Mouse (Mus musculus) right cerebral cortex, postnatal 25 days (tissue): ENCODE data around the gene Fgf12.
A peak's percentile ranks its signal among the peaks of the same experiment; 100 is the strongest.

Experiments used
- DNase-seq: peaks from one replicate; pipeline ENCODE4 v3.0.0; 2022

Gene Fgf12

DNA sequence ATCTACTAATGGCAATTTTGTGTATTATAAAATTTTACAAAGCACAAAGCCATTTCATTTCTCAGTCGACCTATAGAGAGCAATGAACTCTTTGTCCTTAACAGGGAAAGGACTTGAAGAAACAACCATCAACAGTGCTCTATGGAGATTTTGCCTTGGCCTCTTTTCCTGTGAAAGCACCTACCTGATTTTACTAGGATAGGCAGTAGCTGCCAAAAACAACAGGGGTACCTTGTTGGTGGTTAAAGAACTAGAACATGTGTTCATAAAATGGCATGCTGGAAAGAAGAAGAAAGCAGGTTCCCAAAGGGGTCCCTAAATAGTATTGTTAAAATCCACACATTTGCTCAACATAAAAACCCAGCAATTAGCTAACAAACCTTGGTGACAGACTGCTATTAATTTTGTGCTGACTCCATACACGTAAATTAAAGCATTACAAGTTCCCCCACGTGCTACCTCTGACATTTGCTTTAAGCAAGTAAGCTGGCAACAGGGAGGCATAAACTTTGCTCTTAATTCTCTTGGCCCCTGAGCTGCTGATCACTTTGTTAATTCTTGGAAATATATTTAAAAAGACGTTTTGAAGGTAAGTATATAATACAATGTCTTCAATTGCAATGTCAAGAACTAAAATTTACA, 463.1 kb downstream of the Fgf12 start:
- DNase-seq = no peak

DNA sequence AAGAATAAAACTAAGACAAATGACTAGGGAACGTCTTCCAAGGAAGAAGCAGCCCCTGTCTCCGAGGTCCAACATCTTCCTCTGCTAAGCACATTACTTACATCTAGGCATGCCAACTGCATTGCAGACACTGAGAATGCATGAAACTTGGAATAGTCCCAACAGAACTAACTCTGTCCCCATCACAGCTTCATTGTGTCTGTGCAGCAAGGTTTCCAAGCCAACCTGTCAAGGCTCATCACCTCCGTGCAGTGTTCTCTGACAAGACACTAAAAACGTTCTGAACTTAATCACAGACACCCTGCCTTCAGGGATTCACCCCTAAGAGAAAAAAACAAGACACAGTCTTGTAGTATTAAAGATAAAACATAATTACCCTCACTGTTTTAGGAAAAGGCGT, 495.0 kb downstream of the Fgf12 start:
- DNase-seq = no peak

DNA sequence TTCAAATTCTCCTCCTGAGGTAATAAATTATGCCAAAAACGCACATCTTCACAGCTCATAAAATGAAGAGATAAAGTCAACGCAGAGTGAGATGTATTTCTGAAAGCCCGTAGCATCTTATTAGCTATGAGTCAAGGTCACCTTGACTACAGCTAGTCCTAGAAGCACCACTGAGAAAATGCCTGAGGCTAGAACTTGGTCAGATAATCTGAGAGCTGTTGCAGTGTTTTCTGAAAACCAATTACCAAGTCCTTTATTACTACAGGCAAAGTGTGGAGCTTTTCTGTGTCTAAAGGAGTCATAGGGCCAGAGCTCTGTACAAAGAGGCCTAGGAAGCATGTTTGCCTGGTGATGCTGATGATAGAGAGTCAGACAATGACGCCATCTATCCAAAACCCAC, 498.6 kb downstream of the Fgf12 start:
- DNase-seq = no peak

DNA sequence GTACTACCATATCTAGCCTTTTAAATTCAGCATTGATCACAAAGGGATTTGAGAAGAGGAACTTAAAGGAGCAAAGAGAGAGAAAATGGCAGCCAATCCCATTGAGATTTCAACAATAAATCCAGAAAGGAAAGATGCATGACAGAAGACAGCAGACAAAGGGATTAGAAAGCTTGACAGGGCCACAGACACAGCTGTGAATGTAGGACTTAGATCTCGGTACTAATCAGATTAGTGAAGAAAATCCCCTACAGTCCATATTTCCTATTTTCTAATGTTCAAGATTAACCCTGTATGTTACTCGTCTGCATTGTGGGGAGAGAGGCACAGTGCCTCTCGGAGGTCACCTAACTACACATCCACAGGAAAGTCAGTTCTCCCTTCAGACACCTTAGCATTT, 500.9 kb downstream of the Fgf12 start:
- DNase-seq = no peak

DNA sequence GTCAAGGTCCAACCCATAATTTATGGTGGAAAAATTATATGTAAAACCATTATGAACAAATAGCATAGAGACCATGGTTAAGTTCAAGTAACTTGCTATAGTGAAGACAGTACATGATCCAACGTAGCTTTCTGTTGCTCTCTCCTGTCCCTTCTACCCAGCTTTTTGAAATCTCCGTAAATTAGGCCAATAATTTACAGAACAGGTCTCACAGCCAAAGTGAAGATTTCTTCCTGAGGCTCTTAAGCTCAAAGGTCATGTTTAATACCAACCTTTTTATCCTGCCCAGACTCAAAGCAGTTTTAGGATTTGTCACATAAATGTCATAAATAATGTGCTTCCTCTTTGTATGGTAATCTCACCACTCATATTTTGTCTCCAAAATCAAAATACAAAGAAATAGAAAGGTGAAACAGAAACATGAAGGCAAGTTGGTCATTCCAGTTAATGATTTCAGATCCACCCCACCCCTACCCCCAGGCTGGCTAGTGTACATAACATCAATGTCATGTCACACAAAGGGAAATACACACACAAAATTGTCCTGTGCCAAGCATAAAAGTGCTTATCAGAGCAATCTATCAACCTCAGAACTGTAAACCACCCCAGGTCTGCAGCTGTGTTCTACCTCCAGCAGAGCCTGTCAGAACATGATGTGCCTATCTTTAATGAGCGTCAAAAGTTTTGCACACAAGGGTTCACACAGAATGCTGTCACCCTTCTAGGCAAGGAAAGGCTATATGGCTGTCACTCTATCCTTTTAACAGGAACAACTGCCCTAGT, 509.8 kb downstream of the Fgf12 start:
- DNase-seq = no peak

DNA sequence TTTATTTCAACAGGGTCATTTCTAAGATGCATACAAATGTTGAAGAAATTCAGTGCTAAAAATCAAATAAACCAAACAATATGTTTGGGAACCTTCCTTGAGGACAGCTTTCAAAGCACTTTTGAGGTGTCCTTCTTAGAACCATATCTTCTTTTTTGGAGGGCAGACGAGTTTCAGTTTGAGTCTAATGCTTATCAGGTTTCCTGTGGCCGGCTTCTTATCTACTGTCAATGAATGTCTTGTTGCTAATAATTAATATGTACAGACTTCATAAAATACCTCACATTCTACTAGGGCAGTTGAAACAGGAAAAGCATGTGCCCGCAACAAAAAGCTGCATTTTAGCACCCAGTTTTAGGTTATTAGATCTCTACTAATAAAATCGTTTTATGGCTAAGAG, 513.5 kb downstream of the Fgf12 start:
- no peak for DNase-seq

DNA sequence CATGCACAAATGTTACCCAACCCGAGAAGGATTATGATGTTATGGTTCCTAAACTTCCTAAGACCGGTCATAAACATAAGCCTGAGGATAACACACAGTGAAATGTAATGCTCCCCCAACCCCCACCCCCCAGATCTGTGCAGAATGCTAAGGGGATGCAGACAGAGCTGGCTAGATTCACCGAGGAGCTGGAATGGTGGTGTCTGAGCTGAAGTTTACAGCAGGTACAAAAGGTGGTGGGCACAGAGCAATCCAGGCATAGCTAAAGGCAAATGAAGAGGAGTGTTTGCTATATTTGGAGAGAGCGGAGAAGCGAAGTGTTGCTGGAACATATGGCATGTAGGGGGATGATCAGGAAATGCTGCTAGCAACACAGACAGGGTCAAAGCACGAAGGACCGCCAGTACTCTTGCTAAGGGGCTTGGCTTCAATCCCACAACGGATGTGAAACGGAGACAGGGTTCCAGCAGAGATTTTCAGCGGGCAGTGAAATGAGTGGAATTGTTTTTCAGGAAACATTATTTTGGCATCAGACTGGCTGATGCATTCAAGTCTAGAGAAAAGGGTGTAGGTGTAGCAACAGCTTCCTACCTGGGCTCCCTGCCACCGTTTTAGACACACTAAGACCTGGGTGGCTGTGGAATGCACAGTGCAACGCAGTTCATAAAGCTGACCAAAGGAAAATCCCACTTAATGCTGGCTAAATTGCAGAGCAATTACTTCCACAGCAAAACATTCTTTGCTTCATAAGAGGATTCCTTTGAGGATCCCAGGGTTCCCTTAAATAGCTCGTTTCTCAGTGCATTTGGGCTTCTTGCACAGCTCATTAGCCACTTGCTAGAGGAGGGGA, 514.6 kb downstream of the Fgf12 start:
- DNase-seq = peak; percentile 52

DNA sequence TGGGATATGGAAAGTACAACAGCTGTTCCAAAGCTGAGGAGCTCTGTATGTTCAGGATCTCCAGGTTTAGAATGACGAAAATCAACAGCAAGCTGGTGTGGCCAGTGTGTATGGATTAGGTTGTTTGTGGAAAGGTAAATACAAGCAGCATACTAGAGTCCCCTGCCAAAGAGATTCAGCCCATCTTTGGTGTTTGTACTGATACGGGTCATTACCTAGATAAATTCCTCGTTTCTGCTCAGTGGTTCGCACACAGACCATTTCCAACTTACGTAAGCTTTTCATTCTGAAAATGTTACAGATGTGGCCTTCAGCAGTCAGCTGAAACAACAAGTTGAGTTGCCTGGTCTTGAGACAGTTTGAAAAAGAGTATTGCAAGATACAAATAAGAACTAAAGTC, 536.9 kb downstream of the Fgf12 start:
- no peak for DNase-seq

DNA sequence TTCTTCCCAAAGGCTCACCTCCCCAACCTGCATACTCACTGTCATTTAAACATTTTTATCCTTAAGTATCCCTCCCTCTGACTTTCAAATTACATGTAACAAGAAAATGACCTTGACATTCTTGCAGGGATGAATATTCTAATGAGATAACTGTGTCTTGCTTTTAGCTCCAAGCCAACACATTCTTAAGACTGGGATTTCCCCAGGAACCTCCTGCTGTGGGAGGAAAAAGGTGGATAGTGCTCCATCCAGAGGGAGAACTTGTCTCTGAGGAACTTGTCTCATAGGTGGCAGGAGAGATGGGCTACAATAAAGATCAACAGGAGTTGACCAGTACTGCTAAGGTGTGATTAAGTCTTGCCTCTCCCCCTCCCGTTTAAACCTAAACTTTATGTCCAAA, 540.5 kb downstream of the Fgf12 start:
- no peak for DNase-seq

DNA sequence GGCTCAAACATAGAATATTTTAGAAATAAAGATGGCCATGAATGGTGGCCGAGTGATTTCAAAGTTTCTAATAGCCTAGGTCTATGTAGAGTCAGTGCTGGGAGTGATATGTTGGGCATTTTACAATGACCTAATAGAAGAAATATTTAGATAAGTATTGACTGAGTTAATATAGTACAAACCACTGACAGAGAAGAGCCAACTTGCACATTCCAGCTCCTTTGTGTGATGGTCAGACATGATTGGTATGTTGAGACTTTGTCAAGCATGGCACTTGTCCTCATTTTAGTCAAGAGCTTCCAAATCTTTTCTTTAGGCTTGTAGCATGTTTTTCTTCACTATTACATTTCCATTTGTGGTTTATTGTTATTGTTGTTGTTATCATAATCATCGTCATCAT, 596.4 kb downstream of the Fgf12 start:
- DNase-seq = no peak

DNA sequence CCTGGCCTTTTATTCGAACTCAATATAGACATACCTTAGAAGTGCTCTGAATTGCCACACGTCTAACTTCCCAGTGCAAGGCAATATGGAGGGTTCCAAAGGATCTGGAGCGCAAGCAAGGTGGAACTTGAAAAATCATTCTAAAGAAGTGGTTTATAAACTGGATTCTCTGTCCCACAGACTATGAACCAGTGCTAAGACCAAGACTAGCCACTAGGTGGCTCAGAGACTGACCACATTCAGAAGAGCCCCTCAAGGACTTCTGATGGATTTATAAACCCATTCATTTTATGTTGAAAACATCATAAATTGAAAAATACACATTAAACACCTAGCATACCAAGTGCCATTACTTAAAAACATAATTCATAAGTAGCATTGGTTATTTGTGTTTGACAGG, 611.9 kb downstream of the Fgf12 start:
- no peak for DNase-seq

DNA sequence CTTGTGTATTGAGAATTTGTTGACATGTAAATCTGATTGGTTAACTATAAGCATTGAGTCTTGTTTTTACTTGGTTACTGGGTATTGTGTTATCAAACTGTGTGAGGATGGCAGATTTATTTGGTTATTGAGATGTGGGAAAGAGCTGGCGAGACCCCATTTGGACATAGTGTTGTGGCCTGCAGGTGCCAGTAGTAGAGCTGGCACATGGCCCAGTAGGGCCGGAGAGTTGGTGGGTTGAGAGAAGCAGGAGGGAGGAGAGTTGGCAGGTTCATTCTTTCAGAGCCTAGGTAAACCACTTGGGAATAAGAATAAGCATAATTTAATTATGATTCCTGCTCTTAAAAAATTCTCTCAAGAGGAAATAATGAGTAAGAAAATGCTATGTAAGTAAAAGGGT, 625.9 kb downstream of the Fgf12 start:
- no peak for DNase-seq
